Mouse (Mus musculus) CH12.LX (cell line): ENCODE data around the gene Fam171a2.
A peak's percentile ranks its signal among the peaks of the same experiment; 100 is the strongest.

Experiments
- CHD2 ChIP-seq: IDR thresholded peaks from 2 replicates; pipeline ENCODE4 v1.6.1; 2011; ENCODE audit warnings: low read length, improper control_type of control experiment
- CTCF ChIP-seq, 2 experiments: IDR thresholded peaks in 1 of 2; conservative IDR thresholded peaks in 1 of 2; 2 replicates each; pipeline ENCODE4 v1.5.1; 2011 to 2012; ENCODE audit warnings: low read depth in 2 of 2, low read length in 2 of 2, improper control_type of control experiment in 1 of 2, inconsistent platforms in 1 of 2, mild to moderate bottlenecking in 1 of 2, moderate library complexity in 1 of 2
- ELF1 ChIP-seq: IDR thresholded peaks from 2 replicates; pipeline ENCODE4 v1.6.1; 2014; ENCODE audit warnings: low read depth, mild to moderate bottlenecking, inconsistent platforms, low read length, improper control_type of control experiment
- MYC ChIP-seq: IDR thresholded peaks from 2 replicates; pipeline ENCODE4 v1.6.1; 2011; ENCODE audit warnings: low read depth, mild to moderate bottlenecking, improper control_type of control experiment, low read length
- POLR2A ChIP-seq: IDR thresholded peaks from 2 replicates; pipeline ENCODE4 v1.6.1; 2011; ENCODE audit warnings: low read depth, mild to moderate bottlenecking, improper control_type of control experiment, low read length
- TBP ChIP-seq: conservative IDR thresholded peaks from 2 replicates; pipeline ENCODE4 v1.6.1; 2011; ENCODE audit warnings: low read depth, low read length, improper control_type of control experiment
- ZMIZ1 ChIP-seq: IDR thresholded peaks from 2 replicates; pipeline ENCODE4 v1.6.1; 2012; ENCODE audit warnings: low read depth, mild to moderate bottlenecking, inconsistent platforms, low read length, improper control_type of control experiment

GRCm38 (mm10) chr11:102430121-102431017 lies 17.1 kb downstream of the Fam171a2 start, which contains the start of gene Grn:
- TF ChIP-seq ELF1: no peak
- TF ChIP-seq MYC: no peak
- no peak for TF ChIP-seq CTCF (conservative IDR thresholded peaks at IDR 0.05 in 1 of 2, IDR thresholded peaks at IDR 0.05 in 1 of 2; ENCODE audit: low read depth in 2 of 2, low read length in 2 of 2)
- TF ChIP-seq ZMIZ1: no peak
- TF ChIP-seq TBP: 0 out of 2 replicates have a peak, but pooled peaks have one; percentile 51
- peak; percentile 56 for TF ChIP-seq POLR2A
- TF ChIP-seq CHD2: no peak; the same call in 1 of the 2 replicates
